Mouse (Mus musculus) cortical plate, adult 2 months (tissue): ENCODE results near the gene Fam185a.

Source experiments
- CTCF ChIP-seq: fragments of 200-500 bp; IDR thresholded peaks from 2 replicates; pipeline ENCODE4 v1.5.1; 2011; ENCODE audit warnings: mild to moderate bottlenecking, control low read depth, low read length; ENCODE audit not compliant: insufficient read depth; ENCODE audit errors: extremely low read depth
- POLR2A ChIP-seq: fragments of 200-500 bp; IDR thresholded peaks from 2 replicates; pipeline ENCODE4 v1.6.1; 2011; ENCODE audit warnings: mild to moderate bottlenecking, low read length, control low read depth; ENCODE audit not compliant: insufficient read depth; ENCODE audit errors: extremely low read depth

DNA sequence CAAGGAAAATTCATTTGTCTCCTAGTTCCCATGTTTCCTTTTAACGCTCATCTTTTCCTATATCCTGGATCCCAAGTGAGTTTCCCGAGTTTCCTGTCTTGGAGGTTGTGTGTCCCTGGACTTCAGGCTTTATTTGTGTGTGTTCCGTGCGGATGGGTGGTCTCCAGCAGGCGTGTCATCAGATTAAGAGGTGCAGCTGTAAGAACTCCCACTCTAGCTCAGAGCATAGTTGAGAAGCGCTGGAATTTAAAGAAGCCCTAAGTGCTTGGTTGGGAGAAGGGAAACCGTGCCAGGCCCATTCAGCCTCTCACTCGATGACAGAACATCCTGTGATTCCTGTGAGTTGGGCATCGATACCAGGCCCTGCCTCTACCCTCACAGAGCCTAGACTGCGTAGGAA lies 88.6 kb downstream of the Fam185a start:
- no peak for TF ChIP-seq POLR2A
- no peak for TF ChIP-seq CTCF
